Mouse (Mus musculus) thymus, postnatal 10 days (tissue): ENCODE measurements around the gene Ipp.
A peak's percentile ranks its signal among the peaks of the same experiment; 100 is the strongest.

Source experiments
- DNase-seq, 2 experiments: peaks; one replicate each; pipeline ENCODE4 v3.0.0; 2021; ENCODE audit warnings: low spot score in 2 of 2

Ipp gene

GRCm38 (mm10) chr4:116507425-116508218 is at the start of gene Ipp:
Gene Ipp (plus strand): TSS chr4:116507549.
- peak; percentile 94 to 98 for DNase-seq

- no peak for DNase-seq
Measured at GRCm38 (mm10) chr4:116461943-116462342, 45.4 kb upstream of the Ipp start.

- DNase-seq = peak; percentile 43 to 47
Measured at GRCm38 (mm10) chr4:116463231-116464125, 43.9 kb upstream of the Ipp start.

GRCm38 (mm10) chr4:116464126-116464981 is 43.0 kb upstream of the Ipp start, which contains the start of gene Mast2:
Gene Mast2 (minus strand): TSS chr4:116464183.
- peak; percentile 54 to 77 for DNase-seq

- no peak for DNase-seq
Measured at GRCm38 (mm10) chr4:116481322-116481721, 26.0 kb upstream of the Ipp start.

GRCm38 (mm10) chr4:116483476-116483875 is 23.9 kb upstream of the Ipp start:
- DNase-seq = no peak

- DNase-seq = no peak
Measured at GRCm38 (mm10) chr4:116491119-116491536, 16.2 kb upstream of the Ipp start.

- no peak for DNase-seq
Measured at GRCm38 (mm10) chr4:116491886-116492285, 15.5 kb upstream of the Ipp start.

- DNase-seq = no peak
Measured at GRCm38 (mm10) chr4:116492460-116492859, 14.9 kb upstream of the Ipp start.

- no peak for DNase-seq
Measured at GRCm38 (mm10) chr4:116493646-116494045, 13.7 kb upstream of the Ipp start.

GRCm38 (mm10) chr4:116499978-116500377 is 7.4 kb upstream of the Ipp start:
- no peak for DNase-seq

- no peak for DNase-seq
Measured at GRCm38 (mm10) chr4:116506886-116507424, 394 bp upstream of the Ipp start.

GRCm38 (mm10) chr4:116531109-116531508 is 23.8 kb downstream of the Ipp start:
- DNase-seq = no peak

- DNase-seq = no peak
Measured at GRCm38 (mm10) chr4:116536351-116536750, 29.0 kb downstream of the Ipp start.

GRCm38 (mm10) chr4:116537737-116538136 is 30.4 kb downstream of the Ipp start:
- DNase-seq = no peak

- DNase-seq = no peak
Measured at GRCm38 (mm10) chr4:116550432-116550831, 43.1 kb downstream of the Ipp start.

- no peak for DNase-seq
Measured at GRCm38 (mm10) chr4:116553035-116553434, 45.7 kb downstream of the Ipp start.

- peak; percentile 54 to 66 for DNase-seq
Measured at GRCm38 (mm10) chr4:116555413-116556300, 48.3 kb downstream of the Ipp start, which contains the start of gene Tmem69. Gene Tmem69 (minus strand): TSS chr4:116555936.

GRCm38 (mm10) chr4:116556561-116557305 is 49.4 kb downstream of the Ipp start:
- peak; percentile 91 to 93 for DNase-seq
